Mouse (Mus musculus) ES-E14 (cell line): ENCODE results near the gene Rbp7. TPM values are rescaled to one million over a fixed set of nuclear protein-coding genes. Genes with fewer than 3 reads are reported as not detected.

Source experiments
- DNase-seq: peaks from one replicate; pipeline ENCODE4 v3.0.0-alpha.2; 2013; ENCODE audit warnings: low read depth, low spot score
- H3K27ac ChIP-seq: 2 replicates; pipeline ENCODE4 v1.5.1; 2012; ENCODE audit warnings: low read depth, mild to moderate bottlenecking, low read length, moderate library complexity, mixed read lengths; ENCODE audit not compliant: poor library complexity, insufficient read depth, severe bottlenecking
- H3K36me3 ChIP-seq: 2 replicates; pipeline ENCODE4 v1.6.1; 2012; ENCODE audit warnings: mild to moderate bottlenecking, low read length, moderate library complexity, mixed read lengths; ENCODE audit not compliant: control insufficient read depth, poor library complexity, insufficient read depth, severe bottlenecking
- H3K4me1 ChIP-seq, 2 experiments: fragments of 150-350 bp in 1 of 2; sonication (generic) in 1 of 2; 2 replicates each; pipeline ENCODE4 v1.6.1; 2012; ENCODE audit warnings: low read length in 2 of 2, mild to moderate bottlenecking in 1 of 2, mixed read lengths in 1 of 2; ENCODE audit not compliant: control insufficient read depth in 2 of 2, insufficient read depth in 2 of 2, poor library complexity in 1 of 2
- H3K4me3 ChIP-seq, 2 experiments: fragments of 150-350 bp in 1 of 2; sonication (generic) in 1 of 2; 2 replicates each; pipeline ENCODE4 v1.5.1; 2012; ENCODE audit warnings: low read length in 2 of 2, low read depth in 1 of 2, mild to moderate bottlenecking in 1 of 2, mixed read lengths in 1 of 2; ENCODE audit not compliant: insufficient read depth in 1 of 2, poor library complexity in 1 of 2, severe bottlenecking in 1 of 2
- H3K9ac ChIP-seq: 2 replicates; pipeline ENCODE4 v1.6.1; 2012; ENCODE audit warnings: low read depth, mild to moderate bottlenecking, low read length, mixed read lengths; ENCODE audit not compliant: poor library complexity, insufficient read depth, severe bottlenecking
- H3K9me3 ChIP-seq: fragments of 150-350 bp; sonication (generic); 2 replicates; pipeline ENCODE4 v1.6.1; 2012; ENCODE audit warnings: low read depth, mild to moderate bottlenecking, low read length; ENCODE audit not compliant: control insufficient read depth, insufficient read depth
- CHD2 ChIP-seq: IDR thresholded peaks from 2 replicates; pipeline ENCODE4 v1.6.1; 2014; ENCODE audit warnings: mild to moderate bottlenecking, low read depth, low read length, inconsistent platforms
- HCFC1 ChIP-seq: IDR thresholded peaks from 2 replicates; pipeline ENCODE4 v1.6.1; 2012; ENCODE audit warnings: low read length, inconsistent platforms, borderline replicate concordance; ENCODE audit not compliant: insufficient read depth
- MAFK ChIP-seq: IDR thresholded peaks from 2 replicates; pipeline ENCODE4 v1.6.1; 2014; ENCODE audit warnings: mild to moderate bottlenecking, low read depth, low read length, inconsistent platforms; ENCODE audit not compliant: insufficient read depth
- ZC3H11A ChIP-seq: IDR thresholded peaks from 2 replicates; pipeline ENCODE4 v1.6.1; 2012; ENCODE audit warnings: low read depth, mild to moderate bottlenecking, inconsistent platforms, low read length, borderline replicate concordance
- ZNF384 ChIP-seq: IDR thresholded peaks from 2 replicates; pipeline ENCODE4 v1.6.1; 2012; ENCODE audit warnings: low read depth, low read length, inconsistent platforms
- in situ Hi-C, 2 experiments: fragments of 600-800 bp; cut with MboI; formaldehyde crosslinking; loops; one replicate each; pipeline ENCODE4 v1.15.1; 2025; ENCODE audit warnings: low sequenced_read_pairs in 2 of 2, inconsistent platforms in 1 of 2; ENCODE audit not compliant: unreplicated experiment in 2 of 2
- total RNA-seq: library from RNA; depleted of rRNA; stranded (reverse); fragments of 300-350 nt; gene quantifications from 2 replicates; pipeline ENCODE4 v1.2.3, GENCODE M21; 2012; rRNA removed

Rbp7 gene
- total RNA-seq, 1 experiment, result 1.4 TPM

DNA sequence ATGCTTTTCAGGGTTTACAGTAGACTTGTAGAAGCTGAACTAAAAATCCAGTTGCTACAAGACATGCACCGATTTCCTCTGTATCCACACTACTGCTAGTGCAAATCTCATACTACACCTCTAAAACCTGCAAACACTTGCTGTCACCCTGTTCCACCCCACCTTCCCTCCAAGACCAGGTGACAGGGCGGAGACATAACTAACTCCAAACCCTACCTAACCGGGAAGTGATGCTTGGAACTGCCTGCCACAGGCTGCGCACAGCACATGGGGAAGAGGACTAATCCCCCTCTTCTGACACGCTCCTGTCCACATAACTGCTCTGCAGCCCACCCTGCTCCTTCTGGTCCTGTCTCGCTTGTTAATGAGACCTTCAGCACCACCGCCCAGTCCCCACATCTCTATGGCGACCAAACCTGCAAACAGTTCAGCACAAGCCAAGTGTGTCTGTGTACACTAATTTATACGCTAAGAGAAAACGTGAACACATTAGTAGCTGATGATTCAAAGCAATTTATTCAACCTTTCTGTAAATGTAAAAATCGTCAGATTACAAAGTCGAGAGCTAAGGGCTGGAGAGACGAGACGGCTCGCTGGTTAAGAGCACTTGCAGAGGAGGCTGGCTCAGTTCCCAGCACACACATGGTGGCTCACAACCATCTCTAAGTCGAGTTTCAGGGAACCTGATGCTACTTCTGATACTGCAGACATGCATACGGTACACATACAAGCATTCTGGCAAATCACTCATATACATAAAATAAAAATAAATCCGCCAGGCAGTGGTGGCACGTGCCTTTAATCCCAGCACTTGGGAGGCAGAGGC lies 49.9 kb downstream of the Rbp7 start:
- no peak for DNase-seq
- no peaks in the 10 kb centered on the region for H3K36me3 ChIP-seq
- TF ChIP-seq HCFC1 (no peak), ZNF384 (no peak), CHD2 (no peak), MAFK (no peak), ZC3H11A (no peak)
- H3K4me1 ChIP-seq, result peaks cover 9 to 40% of the 10 kb centered on the region in 2 experiments
- no peak overlapping the region for H3K27ac ChIP-seq
- H3K4me3 ChIP-seq, result no peak overlapping the region
- H3K9ac ChIP-seq, result no peak overlapping the region
- H3K9me3 ChIP-seq, result no peaks in the 10 kb centered on the region
- in situ Hi-C loops, result no loop called here

DNA sequence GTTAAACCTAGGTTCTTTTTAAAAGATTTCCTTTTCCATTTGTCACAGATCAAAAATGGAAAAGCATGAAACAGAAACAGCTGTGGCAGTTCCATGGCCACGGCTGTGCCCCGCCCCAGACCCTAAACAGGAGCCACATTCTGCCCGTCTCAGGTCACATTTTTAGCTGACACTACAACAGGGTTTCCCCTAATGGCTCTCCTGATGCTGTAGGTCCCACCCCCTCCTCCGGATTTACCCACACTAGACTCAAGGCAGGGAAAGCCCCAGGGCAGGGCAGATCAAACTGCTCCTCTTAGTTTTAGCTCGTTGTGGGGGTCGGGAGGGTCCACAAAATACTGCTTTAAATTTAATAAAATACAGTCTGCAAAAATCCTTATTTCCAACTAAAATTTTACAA lies 51.7 kb downstream of the Rbp7 start:
- in situ Hi-C loops, result no loop called here
- H3K4me1 ChIP-seq, result peaks cover 8 to 32% of the 10 kb centered on the region in 2 experiments
- H3K27ac ChIP-seq, result no peak overlapping the region
- no peak overlapping the region for H3K9ac ChIP-seq
- DNase-seq, result no peak
- no peaks in the 10 kb centered on the region for H3K9me3 ChIP-seq
- no peak overlapping the region for H3K4me3 ChIP-seq
- TF ChIP-seq HCFC1 (no peak), MAFK (no peak), ZNF384 (no peak)
- peaks cover 4% of the 10 kb centered on the region; the same call in 1 of the 2 replicates for H3K36me3 ChIP-seq

DNA sequence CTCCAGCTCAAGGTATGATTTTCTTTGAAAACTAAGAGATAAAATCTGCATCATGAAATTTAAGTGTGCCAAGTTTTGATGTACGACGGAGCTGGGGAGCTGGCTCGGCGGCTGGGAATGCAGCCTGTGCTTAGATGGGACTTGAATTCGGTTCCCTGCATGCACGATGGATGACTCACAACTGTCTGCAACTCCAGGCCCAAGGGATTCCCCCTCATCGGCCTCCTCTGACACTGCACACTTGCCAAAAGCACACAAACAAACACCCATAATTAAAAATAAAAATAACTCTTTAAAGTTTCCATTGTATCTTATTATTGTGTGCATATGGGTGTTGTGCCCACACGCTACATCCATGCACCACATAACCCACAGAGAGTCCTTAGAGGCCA lies 53.2 kb downstream of the Rbp7 start:
- Histone ChIP-seq H3K9ac (no peak overlapping the region), H3K4me1 (peaks cover 9 to 26% of the 10 kb centered on the region in 2 experiments), H3K36me3 (peaks cover 9% of the 10 kb centered on the region; the same call in 1 of the 2 replicates), H3K4me3 (no peak overlapping the region), H3K9me3 (no peaks in the 10 kb centered on the region), H3K27ac (no peak overlapping the region)
- in situ Hi-C loops, result no loop called here
- no peak for DNase-seq
- TF ChIP-seq ZNF384, result no peak
- no peak for TF ChIP-seq MAFK
- TF ChIP-seq ZC3H11A, result no peak
- TF ChIP-seq HCFC1, result no peak
- no peak for TF ChIP-seq CHD2

DNA sequence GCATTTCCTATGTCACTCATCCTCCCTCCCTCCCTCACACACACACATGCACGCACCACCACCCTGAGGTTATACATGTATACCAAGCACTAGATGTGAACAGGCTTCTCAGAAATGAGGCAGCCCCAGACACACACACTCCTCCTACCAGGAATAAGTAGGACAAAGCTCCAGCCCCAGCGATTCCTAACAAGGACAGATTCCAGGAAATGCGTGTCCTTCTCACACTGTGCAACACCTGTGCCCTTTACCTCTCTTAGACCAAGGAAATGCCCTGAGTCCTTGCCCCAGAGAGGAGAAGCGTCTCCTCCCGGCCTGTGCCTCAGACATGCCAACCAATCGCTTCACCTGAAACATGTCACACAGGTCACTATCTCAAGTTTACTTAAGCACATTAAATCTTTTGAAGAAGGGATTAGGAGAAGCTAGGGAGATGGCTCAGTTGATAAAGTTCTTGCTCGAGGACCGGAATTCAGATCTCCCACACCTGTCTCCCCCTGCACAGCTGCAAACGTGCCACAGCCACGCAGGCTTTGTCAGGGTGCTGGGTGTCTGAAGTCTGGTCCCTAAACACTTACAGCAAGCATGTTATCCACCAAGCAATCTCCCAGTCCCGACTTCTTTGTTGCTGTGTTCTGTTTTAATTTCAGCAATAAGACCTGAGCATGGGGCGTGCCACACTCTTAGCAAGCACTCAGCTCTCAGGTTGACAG lies 53.7 kb downstream of the Rbp7 start:
- Histone ChIP-seq H3K4me3 (no peak overlapping the region), H3K36me3 (peaks cover 9% of the 10 kb centered on the region; the same call in 1 of the 2 replicates), H3K4me1 (peaks cover 9 to 24% of the 10 kb centered on the region in 2 experiments), H3K9ac (no peak overlapping the region), H3K9me3 (no peaks in the 10 kb centered on the region), H3K27ac (no peak overlapping the region)
- no peak for TF ChIP-seq HCFC1
- TF ChIP-seq ZNF384, result no peak
- no peak for TF ChIP-seq CHD2
- in situ Hi-C loops, result no loop called here
- DNase-seq, result no peak

Other genes starting within 250 kb of the Rbp7 start
- 27.1 and 28.7 TPM in 2 replicates for gene Kif1b, start 147.3 kb downstream of the Rbp7 start, total RNA-seq
- gene Ube4b, start 28.2 kb downstream of the Rbp7 start, total RNA-seq, result 72.4 and 78.9 TPM in 2 replicates
- not detected in 2 replicates for gene Tmem274, start 22.4 kb upstream of the Rbp7 start, total RNA-seq
- gene Nmnat1, start 30.2 kb upstream of the Rbp7 start, total RNA-seq, result 8.5 and 11.0 TPM in 2 replicates
- gene Lzic, start 30.3 kb upstream of the Rbp7 start, total RNA-seq, result 27.0 and 29.1 TPM in 2 replicates
- 18.3 and 19.0 TPM in 2 replicates for gene Ctnnbip1, start 63.3 kb upstream of the Rbp7 start, total RNA-seq
- 115 and 254 TPM in 2 replicates for gene Clstn1, start 131.5 kb upstream of the Rbp7 start, total RNA-seq
- 6.4 and 8.0 TPM in 2 replicates for gene Pik3cd, start 247.6 kb upstream of the Rbp7 start, total RNA-seq